Mouse (Mus musculus) megakaryocyte, embryonic 14.5 days (primary cell): ENCODE data around the gene Inpp4b.

Experiments used
- FLI1 ChIP-seq: IDR thresholded peaks from 2 replicates; pipeline ENCODE4 v1.6.1; 2012; ENCODE audit warnings: low read length, inconsistent platforms, mixed read lengths
- GATA1 ChIP-seq: IDR thresholded peaks from 3 replicates; pipeline ENCODE4 v1.6.1; 2012; ENCODE audit warnings: mixed read lengths, low read length, inconsistent platforms, borderline replicate concordance

DNA sequence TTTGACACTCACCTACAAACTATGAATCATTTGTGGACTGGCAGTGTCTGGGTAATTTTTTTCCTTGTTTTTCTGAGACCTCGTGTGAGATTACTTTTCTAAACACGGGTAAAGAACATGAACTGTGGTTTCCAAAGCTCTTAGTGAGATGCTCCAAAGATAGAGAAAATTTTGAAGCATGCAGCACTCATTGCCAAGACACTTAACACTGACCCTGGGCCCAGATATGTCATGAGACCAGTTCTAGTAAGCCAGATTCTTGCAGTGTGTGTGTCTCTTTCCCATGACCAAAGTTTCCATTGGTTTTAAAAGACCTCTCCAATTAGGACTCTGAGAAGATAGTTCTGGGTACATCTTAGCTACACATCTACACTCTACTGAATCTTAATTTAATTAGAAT, 484.1 kb downstream of the Inpp4b start:
- TF ChIP-seq GATA1 (no peak), FLI1 (no peak)
